Mouse (Mus musculus): ENCODE measurements around the gene Gm42906.

Gene Gm42906

DNA sequence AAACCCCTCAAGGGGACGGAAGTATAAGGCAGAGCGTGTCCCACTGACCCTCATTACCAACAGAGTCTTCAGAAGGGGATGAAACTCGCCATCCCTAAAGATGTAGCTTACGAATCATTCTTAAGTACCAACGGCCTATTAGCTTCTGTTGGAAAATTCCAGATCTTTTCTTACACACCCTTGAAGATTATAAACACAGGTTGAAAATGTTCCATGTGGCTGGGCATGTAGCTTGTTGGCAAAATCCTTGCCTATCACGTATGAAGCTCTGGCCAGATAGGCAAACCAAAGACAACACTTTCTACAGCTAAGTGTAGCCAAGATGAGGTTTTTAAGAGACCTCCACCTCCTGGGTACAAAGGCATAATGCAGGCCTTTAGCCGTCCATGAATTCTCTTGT is 319.0 kb downstream of the Gm42906 start:
- no peak for DNase-seq (ENCODE audit: low spot score in 2 of 2)

DNA sequence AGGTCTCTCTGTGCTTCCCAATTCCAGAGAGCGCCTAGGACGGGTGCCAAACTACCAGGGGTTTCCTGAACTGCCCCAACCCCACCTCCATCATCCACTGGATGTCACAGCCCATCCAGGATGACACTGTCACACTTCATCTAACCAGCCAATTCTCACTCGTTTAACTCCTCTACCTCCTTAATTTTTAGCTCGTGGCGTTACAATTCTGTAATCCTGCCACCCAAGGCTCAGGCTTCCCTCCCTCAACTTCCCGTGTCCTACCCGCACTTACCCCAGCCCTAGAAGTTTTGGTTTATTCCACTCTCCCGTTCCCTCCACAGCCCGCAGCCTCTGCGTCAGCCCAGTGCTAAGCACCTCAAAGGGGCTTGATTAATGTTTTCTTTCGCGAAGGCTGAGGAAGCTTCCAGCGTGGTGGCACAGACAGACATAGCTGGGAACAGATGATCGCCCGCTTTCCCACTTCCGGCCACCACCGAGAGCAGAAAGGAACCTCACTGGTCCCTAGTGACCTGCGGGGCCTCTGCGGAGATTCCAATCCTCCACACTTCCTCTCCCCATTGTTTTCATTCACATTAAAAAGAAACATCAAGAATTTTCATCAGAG is 319.6 kb downstream of the Gm42906 start:
- DNase-seq (ENCODE audit: low spot score in 2 of 2): no peak

- DNase-seq (ENCODE audit: low spot score in 2 of 2): no peak
Measured at GRCm38 (mm10) chr5:151106841-151107240, 321.1 kb downstream of the Gm42906 start.

DNA sequence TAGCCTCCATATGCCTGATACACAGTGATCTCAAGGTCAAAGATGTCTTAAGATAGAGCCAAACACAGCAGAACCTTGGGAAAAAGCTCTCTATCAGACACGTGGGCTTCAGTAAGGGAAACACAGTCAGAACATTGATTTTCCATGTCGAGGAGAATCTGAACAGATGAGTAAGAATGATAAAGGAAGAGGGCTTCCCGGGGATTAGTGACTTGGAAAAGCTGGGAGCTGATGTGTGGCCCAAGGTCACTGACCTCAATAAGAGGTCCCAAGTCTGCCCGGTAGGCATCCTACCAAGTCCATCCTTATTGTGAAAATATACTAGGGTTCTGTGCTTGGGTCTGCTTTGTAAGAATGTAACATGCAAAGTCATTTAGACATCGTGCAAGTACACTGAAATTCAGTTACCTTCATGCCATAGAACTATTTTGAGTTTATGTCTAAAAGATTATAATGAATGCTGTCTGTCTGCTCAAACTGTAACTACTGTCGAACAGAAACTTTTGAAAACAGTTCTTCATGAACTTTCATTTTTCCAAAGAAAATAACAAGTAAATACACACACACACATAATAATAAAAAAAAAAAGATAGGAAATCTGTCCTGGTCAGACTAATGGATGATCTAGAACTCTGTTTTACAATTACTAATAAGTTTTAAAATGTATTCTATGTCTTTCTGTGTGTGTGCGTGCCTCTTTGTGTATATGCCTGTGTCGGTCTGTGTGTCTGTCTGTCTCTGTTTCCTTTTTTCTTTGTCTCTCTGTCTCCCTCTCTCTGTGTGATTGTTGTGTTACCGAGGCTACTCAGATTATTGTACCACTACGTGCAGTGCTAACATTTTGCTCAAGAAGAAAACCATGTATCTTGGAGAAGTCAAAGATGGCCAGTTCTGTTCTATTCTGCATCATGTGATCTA is 322.6 kb downstream of the Gm42906 start:
- no peak for DNase-seq (ENCODE audit: low spot score in 2 of 2)

DNA sequence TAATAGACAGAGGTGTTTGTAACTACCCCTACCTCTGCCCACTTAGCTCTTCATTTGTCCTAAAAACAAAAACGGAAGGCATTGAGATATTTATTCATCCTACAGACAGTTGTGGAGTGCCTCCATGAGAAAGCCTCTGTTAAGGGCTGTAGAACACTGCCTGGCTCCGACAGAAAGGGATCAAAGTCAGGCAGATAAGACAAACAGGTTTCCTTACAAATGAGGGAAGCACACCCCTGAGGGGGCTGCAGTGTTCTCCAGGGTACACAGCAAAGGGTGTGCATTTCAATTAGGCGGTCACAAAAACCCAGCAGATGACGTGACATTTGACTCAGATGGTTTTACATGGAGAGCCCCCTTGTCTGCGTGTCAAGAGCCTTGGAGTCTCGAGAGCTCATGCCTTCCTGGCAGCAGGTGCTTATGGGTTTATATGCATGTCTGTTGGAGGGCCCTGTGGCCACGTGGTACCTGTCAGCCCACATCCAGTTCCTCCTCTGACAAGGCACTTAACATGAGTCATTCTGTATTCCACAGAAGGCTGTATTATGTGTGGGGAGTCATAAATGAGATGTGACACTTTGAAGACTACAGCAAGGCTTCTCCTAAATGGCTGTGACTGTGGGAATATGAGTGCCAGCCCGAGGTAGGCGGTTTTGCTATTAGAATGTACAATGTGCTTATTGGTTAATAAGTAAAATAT is 323.5 kb downstream of the Gm42906 start:
- DNase-seq (ENCODE audit: low spot score in 2 of 2): no peak

DNA sequence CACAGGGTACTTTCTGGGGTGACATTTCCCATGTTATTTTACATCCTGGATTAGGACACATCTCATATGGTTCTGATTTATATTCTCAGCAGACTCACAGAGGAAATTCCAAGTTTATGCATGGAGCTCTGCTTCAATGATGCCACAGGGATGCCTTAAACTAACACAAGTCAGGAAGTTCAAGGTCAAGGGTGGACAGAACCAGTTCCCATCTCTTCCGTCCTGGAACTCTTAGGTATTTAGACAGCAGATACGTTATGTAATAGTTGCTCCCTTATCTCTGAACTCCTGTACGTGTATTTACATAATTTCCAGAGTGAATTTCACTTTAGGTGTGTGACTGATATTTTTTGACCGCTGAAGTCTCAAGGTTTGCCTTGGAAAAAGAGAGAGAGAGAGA is 324.7 kb downstream of the Gm42906 start:
- no peak for DNase-seq (ENCODE audit: low spot score in 2 of 2)

DNA sequence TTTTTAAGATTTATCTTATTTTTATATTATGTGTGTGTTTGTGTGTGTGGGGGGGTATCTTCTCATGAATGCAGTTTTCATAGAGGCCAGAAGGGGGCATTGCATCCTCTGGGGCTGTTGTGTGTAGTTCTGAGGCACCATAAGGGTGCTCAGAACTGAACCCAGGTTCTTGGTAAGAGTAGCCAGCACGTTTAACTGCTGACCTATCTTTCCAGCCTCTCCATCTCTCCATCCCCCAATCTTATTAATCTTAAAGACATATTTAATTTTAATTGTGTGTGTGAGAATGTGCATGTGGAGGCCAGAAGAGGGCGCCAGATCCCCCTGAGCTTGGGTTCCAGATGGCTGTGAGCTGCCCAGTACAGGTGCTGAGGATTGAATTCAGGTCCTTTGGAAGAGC is 325.7 kb downstream of the Gm42906 start:
- DNase-seq (ENCODE audit: low spot score in 2 of 2): no peak

GRCm38 (mm10) chr5:151096012-151096411 is 332.0 kb downstream of the Gm42906 start:
- no peak for DNase-seq (ENCODE audit: low spot score in 2 of 2)

DNA sequence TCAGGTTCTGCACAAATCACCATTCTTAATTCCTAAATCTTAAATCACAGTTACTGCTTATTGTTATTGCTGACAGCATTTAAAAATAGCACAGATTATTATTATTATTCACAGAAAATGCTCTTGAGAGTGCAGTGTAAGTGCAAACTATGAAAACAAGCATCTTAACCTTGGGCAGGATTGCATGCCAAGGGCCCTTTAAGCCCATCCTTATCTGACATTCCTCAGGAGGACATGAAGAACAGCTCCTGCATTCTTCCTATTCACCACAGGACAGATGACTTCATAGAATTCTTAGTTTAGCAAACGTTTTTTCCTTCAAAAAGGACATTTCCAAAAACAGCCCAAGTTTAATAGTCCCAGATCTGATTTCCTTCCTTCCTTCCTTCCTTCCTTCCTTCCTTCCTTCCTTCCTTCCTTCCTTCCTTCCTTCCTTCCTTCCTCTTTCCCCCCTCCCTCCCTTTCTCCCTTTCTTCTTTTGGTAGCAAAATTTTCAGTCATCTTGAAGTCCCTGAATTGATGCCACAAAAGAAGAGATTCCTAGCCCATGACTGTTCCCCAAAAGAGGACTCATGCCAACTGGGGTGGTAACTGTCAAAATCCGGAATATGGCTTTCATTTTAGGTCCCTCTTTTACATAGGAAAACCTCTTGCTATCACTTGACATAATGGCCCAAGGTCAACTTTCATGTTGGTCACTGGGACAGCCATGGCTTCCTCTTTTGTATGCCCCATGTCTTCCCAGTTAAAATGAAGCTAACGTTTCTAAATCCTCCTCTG is 334.9 kb downstream of the Gm42906 start:
- no peak for DNase-seq (ENCODE audit: low spot score in 2 of 2)

- no peak for DNase-seq (ENCODE audit: low spot score in 2 of 2)
Measured at GRCm38 (mm10) chr5:151090996-151091395, 337.0 kb downstream of the Gm42906 start.

DNA sequence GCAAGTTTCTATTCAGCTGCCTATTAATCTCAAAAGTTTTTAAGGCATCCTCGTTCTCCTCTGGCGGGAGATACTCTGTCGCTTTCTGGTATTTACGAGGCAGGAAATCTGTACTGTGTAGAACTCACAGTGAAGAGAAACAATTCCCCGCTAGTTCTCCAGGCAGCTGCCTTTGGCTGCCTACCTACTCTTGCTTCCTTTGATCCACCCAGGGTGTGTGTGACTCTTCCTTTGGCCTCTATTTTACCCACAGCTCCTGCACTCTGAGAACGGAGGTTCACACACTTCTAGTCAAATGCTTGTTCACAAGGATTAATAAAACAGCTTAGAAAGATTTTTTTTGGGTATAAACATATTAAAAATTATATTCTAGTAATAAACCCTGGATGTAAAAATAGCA is 338.8 kb downstream of the Gm42906 start:
- no peak for DNase-seq (ENCODE audit: low spot score in 2 of 2)

DNA sequence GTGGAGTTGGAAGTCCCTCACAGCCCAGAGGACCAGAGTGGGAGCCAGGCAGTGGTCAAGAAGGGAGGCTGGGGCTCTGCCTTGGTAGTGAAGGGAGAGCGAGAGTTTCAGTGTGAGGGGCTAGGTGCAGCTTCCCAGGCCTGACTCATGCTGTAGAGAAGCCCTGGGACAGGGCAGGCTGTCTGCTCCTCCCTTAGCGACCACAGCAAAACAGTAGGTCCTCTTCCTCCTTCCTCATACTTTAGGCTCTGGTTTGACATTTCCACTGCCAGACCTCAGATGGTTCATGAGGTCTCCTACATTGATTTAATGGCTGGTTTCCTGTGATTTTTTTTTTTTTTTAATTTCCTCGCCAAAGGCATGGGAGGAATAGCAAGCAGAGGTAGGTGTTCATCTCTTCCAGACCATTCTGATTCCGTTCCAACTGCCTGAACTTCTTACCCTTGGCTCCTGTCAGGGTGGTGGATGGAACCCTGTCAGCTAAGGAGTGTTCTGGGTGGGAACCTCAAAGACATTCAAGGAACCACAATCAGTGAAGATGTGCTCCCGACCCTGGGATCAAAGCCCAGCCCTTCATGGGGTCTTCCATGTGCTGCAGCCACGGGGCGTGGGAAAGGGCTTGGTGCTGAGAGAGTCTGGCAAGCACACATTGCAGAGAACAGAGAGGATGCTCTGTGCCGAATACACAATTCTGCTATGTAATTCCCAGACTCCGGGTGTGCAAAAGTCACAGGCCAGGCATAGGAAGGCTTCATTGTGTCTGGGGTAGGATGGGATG is 341.3 kb downstream of the Gm42906 start:
- DNase-seq (ENCODE audit: low spot score in 2 of 2): no peak

- no peak for DNase-seq (ENCODE audit: low spot score in 2 of 2)
Measured at GRCm38 (mm10) chr5:151085749-151086148, 342.2 kb downstream of the Gm42906 start.

DNA sequence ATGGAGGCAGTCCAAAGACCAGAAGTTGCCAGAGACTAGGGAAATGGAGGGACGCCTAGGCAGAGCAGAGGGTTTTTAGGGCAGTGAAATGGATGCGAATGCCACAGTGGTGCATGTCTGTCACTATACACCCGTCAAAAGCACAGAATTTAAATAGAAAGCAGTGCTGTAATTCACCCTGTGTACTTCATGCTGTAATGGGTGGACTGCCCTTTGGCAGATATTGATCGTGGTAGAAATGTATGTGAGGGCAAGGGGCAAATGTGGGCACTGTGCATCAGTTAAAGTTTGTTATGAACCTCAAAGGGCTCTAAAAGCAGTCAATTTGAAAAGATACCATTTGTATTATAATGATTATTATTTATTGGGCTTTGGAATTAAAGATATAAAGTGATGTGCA is 347.7 kb downstream of the Gm42906 start:
- DNase-seq (ENCODE audit: low spot score in 2 of 2): no peak

DNA sequence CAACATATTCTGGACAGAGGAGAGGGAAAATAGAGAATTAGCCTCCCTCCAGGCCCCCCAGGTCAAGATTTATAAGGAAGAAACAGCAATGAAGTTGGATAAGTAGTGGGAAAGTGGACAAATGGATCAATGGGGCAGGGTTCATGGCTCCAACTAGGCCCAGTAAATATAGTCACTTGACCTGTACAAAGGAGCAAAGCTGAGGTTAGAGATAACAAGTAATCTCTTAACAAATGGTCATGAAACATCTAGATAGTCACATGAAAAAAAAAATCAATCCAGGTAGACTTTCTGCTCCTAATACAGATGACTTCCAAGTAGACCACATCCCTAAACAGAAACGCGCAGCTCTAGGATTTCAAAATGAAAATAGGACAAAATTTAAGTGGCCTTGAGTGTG is 350.0 kb downstream of the Gm42906 start:
- no peak for DNase-seq (ENCODE audit: low spot score in 2 of 2)

DNA sequence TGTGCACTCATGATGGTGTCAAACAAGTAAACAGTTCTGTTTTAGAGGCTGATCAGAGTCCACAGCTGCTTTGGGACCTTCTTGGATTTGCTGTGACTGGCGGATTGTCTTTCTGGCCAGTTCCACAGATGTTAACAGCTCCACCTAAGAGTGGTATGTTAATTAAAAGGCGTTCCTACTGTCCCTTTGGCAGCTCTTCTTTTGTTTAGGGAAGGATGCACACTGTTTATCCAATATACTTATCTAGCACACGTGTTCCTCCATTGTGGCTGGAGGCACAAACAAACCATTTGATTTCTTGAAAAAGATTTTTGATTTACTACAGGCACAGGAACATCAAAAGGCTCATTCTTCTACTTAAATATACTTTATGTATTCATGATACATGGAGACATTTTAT is 351.0 kb downstream of the Gm42906 start:
- DNase-seq (ENCODE audit: low spot score in 2 of 2): no peak

DNA sequence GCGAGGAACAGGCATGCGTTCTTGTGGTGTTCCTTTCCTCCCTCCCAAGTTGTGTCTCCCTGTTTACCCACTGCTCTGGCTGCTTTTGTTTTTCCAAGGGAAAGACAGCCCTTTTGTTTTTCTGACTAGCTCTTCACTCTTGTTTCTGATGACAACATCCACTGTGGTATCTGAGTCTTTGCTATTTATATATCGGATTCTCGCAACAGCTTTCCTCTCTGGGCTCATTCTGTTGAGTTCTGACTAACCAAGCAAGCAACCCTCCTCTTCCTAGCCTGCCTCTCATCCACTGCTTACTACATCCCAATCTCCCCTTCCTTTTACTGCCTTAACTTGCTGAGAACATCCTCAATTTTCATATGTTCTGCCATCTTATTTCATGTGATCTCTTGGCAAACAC is 353.7 kb downstream of the Gm42906 start:
- DNase-seq (ENCODE audit: low spot score in 2 of 2): no peak

- DNase-seq (ENCODE audit: low spot score in 2 of 2): no peak
Measured at GRCm38 (mm10) chr5:151071430-151071829, 356.5 kb downstream of the Gm42906 start.

- DNase-seq (ENCODE audit: low spot score in 2 of 2): no peak
Measured at GRCm38 (mm10) chr5:151070896-151071295, 357.1 kb downstream of the Gm42906 start.

GRCm38 (mm10) chr5:151069569-151069968 is 358.4 kb downstream of the Gm42906 start:
- DNase-seq (ENCODE audit: low spot score in 2 of 2): no peak

DNA sequence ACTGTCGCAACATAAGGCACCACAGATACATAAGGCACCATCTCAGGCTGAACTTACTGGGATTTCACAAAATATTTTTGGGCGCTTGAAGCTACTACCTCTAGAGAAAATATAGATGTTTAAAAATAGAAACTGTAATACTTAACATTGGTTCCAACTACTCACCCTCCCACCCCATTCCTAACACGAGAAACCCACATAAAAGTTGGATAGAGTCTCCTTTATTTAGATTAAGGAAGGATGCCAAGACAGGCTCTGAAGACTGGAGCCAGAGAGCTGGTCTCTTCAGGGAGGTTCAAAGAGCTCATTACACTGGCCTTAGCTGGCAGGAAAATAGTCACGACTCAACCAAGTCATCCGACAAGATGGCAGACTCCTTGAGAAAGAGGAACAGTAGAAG is 361.9 kb downstream of the Gm42906 start:
- no peak for DNase-seq (ENCODE audit: low spot score in 2 of 2)

Data from frontal cortex, postnatal 10 days (tissue).